Mouse (Mus musculus): ENCODE results near the gene Syne1.

The Syne1 gene

DNA sequence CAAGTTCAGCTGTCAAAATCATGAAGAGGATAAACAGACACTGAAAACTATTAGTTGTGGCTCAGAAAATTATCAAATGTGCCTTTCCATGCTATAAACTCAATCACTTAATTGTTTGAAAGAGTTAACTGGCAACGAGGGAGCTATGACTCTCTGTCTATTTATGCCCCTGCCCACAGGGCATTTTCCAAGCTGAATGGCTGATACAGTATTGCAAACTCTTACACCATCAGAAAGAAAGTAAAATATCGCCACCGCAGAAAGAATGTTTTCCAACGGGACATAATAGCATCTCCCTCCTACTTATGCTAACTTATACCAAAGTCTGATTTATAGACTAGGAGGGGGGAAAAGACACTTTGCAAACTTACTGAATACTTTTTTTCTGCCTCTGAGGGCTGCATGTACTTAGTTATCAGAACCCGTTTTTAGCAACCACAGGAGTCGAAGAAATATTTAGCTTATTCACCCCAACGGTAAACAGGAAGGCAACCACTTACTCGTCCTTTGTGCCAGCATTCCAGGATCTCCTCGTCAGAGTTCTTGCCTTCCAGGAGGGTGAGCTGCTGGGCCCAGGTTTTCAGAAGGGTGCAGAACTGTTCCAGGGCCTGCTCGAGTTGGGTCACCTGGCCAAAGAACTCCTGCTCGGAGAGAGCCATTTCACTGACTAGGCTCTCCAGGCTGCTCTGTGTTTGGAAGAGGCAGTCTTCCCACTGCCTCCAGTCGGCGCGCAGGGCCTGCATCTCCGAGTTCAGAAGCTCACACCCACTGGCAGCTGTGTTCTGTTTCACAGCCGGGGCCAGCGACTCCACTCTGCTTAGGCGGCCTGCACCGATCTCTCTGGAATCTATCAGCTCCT is 262.3 kb downstream of the Syne1 start:
- DNase-seq: no peak

GRCm38 (mm10) chr10:5288262-5288661 is 263.0 kb downstream of the Syne1 start:
- no peak for DNase-seq

GRCm38 (mm10) chr10:5275769-5276168 is 275.5 kb downstream of the Syne1 start:
- no peak for DNase-seq

DNA sequence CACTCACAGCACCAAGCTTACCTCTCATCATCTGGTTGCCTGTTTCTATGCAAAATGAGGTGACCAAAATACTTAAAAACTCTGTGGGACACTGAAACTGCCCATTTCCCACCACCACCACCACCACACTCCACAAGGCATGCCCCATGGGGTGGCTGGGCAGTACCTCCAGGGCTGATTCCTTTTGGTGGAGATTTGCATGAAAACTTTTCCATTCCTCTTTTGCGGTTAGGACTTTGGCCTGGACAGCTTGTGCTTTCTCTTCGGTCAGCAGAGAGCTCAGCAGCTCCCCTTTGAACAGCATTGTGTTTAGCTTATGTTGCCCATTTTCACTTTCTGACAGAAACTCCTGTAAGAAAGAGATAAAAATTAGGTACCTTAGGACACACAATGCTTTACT is 280.6 kb downstream of the Syne1 start:
- DNase-seq: no peak

DNA sequence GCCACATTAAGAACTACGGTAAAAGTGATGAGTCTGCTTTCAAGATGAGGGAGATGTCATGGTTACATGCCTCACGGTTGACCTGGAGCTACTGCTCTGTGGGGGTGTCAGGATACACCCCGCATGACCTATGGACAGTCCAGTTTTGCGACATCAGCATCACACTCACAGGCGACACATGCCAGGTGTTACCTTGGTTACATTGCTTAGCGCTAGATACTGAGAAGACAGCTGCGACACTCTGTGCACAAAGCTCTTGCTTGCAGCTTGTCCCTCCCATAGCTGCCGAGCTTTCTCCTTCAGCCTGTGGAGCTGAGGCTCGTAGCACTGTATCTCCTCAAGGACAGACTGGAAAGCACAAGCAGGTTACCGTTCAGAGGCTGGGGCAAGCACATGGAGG is 286.9 kb downstream of the Syne1 start:
- DNase-seq: no peak

DNA sequence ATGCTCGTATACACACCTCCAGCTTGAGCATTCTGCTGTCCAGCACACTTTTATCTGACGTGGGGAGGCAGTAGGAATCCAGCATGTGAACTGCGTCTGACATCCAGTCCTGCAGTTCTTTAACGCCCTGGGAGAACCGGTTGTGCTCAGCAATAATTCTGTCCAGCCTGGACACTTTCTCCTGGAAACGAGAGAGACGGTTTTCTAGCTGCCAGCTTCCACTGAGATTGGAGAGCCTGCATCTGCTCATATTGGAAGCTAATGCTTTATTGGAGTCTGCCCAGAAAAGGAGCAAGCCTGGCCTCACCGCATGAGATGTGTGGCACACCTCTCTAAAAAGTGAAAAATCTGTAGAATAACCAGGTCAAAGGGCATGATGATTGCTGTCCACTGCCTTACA is 288.6 kb downstream of the Syne1 start:
- peak; percentile 83 for DNase-seq

DNA sequence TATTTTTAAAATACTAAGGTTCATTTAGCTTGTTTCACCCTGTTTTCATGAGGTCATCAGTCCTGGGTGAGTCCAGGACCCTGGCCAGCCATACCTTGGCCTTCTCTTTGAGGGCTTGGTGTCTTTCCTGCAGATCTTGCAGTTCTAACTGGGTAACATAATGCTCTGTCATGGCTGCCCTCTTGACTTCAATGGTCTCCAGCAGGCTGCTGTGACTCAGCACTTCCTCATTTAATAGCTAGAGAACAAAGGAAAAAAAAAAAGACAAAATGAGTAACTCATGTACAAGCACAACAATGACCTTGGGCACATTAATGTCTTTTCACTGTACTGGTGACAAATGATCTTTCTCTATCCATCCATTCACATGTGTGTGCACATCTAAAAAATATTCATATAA is 294.6 kb downstream of the Syne1 start:
- no peak for DNase-seq

DNA sequence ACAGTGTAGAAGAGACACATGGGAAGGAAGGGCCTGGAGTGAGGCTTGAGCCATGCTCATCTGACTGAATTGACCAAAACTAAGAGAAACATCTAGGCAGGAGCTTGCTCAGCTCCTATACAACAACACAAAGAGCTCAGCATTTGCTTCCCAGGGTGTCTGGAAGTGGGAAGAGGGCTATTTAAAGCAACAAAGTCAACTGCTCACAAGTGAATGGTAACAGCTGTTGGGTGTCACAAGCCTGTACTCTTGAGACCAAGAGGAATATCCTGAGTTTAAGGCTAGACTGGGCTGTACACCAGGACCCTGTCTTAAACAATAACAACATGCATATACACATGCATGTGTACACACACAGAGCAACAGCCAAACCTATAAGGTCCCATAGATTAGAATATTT is 297.5 kb downstream of the Syne1 start:
- no peak for DNase-seq

GRCm38 (mm10) chr10:5250702-5251101 is 300.6 kb downstream of the Syne1 start:
- DNase-seq: no peak

DNA sequence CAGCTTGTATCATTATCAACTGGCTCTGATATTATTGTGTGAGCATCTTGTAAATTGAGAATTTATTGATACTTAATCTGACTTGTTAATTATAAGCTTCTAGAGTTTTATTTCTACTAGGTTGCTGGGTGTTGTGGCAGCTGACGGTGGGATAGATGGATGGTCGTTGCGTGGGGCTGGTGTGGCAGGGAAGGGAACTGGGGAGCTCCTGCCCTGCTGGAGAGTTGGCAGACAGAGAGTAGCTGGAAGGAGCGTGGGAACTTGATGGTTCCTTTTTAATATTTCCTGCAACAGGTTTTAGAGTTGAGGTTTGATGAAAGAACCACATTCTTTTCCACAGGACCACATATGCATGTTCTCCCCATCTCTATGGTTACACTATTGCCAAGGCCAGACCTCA is 311.6 kb downstream of the Syne1 start:
- DNase-seq: no peak

DNA sequence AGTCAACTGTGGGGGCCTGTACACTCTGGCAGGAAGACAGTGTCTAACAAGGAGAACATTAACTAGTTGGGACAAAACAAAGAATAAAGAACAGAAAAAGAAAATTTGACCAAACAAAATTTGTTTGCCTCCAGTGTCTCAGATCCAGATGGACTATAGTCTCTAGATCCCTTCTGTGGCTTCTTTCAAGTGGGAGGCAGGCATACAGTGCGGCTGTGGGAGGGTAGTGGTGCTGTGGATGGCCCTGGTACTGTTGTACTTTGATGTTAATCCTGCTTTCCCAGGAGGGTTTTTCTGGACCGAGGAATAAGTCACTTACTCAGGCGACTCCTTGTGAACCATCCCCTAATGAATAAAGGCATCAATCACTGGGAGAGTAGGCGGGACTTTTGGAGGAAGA is 314.4 kb downstream of the Syne1 start:
- DNase-seq: no peak

GRCm38 (mm10) chr10:5236171-5236570 is 315.1 kb downstream of the Syne1 start:
- DNase-seq: no peak

DNA sequence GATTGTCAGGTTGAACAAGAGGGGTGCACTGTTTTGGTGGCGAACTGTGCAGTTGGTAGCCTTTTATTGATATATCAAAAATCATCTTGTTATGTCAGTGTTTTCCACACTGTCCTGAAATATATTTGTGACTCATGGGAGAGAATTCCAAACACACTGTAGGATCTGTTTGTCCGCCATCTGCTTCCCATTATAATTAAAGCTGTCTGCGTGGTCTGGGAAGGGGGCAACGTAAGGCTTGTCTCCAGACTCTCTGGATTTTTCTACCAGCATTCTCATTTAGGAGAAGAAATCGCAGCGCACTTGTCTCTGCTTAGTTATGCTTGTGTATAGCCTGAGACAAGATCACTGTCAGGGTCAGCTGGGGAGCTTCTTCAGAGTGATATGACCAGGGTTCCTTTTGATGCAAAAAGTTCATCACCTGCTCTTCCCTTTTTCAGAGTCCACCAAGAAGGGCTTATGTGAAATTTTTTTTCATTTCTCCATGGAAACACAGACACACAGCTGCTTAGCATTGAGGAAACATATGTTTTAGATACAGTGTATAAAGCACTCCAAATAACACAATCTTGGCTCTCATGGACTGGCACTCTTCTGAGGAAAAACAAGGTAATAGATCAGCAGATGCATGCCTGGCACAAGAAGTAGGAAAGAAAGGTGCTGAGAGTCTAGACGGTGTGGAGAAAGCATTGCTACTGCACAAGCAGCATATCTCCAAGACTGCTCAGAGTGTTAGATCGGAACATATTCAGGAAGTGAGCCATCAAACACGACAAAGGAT is 316.4 kb downstream of the Syne1 start:
- DNase-seq: no peak

- DNase-seq: peak; percentile 54
Observed at GRCm38 (mm10) chr10:5229129-5229528, 322.2 kb downstream of the Syne1 start.

GRCm38 (mm10) chr10:5227395-5228076 is 323.7 kb downstream of the Syne1 start:
- peak; percentile 63 for DNase-seq

GRCm38 (mm10) chr10:5215943-5216342 is 335.3 kb downstream of the Syne1 start:
- DNase-seq: no peak

- no peak for DNase-seq
Observed at GRCm38 (mm10) chr10:5207905-5208641, 343.2 kb downstream of the Syne1 start.

DNA sequence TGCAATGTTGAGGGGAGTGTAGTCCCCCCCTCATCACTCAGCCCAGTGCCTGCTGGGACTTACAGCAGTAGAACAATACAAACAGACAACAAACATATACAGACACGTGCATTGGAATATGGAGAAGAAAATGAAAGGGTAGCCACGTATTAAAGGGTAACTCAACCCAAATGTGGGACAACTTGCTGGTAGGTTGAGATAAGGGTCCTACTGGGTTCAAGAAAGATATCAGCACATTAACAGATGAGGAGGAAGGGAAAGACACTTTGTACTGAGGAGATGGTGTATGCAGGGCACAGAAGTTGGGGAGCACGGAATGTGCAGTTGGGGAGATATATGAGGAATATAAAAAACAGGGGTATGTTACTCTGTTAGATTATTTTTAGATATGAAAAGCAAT is 345.3 kb downstream of the Syne1 start:
- no peak for DNase-seq

DNA sequence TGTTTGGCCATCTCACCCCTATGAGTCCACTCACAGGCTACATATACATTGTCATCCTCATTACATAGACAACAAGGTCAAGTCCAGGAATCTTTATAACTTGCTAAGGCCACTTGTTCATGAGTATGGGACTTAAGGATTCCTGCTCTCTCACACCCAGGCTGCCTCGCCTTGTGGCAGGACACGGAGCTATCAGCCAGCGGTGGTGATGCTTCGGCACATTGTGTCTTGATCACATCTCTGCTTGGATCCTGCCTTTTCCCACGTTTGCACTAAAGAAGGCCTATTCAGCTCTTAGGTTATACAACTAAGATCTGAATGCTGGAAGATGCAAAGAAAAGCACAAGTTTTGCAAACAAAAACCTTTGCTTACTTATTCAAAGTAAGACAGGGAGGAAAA is 345.7 kb downstream of the Syne1 start:
- no peak for DNase-seq

DNA sequence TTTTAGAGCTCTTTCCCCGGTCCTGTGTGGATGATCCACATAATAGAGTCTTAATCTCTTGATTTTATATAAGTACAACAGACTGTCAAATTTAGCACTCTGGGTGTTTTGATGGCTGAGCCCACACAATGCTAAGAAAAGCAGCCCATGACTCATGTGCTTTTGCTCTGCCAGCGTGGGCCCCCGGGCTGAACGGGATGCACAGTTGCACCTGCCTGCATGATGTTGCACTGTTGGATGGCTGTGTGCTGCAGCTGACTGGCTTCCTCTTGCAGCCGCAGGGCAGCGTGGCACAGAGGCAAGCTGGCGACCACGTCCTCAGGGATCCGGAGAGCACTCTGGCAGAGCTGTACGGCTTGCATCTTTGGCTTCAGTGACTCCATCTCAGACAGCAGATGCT is 347.4 kb downstream of the Syne1 start:
- peak; percentile 61 for DNase-seq

DNA sequence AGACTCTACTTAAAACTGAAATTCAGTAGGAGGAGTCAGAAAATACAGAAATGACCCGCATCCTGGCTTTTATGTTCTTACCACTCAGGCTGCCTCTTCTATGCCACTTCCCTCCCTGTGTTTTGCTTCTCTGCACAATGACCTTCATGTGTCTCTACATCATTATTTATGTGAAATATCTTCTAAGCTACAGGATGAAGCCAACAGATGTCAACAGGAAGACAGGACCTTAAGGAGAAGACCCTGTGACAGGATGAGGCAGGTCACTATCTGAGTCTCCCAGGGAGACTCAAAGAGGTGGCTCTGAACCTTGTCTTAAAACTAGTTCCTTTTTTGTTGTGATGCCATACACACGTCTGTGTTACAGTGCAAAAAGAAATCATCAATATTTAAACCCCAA is 353.9 kb downstream of the Syne1 start:
- no peak for DNase-seq

- DNase-seq: no peak
Observed at GRCm38 (mm10) chr10:5196267-5196666, 355.0 kb downstream of the Syne1 start.

DNA sequence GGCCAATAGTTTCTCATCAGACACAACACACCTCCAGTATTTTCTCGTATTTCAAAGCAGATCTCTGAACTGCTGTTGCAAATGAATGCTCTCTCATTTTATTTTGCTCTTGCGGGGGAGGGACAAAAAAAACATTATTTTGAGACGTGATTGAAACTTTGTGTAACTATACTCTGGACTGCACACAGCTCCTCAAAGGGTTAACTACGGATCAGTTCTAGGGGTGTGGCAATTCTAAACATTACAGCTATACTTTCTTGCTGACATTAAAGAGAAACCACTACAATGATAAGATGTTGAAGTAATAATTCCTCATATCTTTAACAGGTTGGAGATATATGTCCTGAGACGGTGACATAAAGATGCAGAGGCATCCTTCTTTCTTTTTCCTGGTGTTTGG is 356.0 kb downstream of the Syne1 start:
- no peak for DNase-seq
